Mouse (Mus musculus): ENCODE data around the gene Sugt1.

Gene Sugt1

GRCm38 (mm10) chr14:79608286-79608685, 20.8 kb downstream of the Sugt1 start:
- DNase-seq: no peak

DNA sequence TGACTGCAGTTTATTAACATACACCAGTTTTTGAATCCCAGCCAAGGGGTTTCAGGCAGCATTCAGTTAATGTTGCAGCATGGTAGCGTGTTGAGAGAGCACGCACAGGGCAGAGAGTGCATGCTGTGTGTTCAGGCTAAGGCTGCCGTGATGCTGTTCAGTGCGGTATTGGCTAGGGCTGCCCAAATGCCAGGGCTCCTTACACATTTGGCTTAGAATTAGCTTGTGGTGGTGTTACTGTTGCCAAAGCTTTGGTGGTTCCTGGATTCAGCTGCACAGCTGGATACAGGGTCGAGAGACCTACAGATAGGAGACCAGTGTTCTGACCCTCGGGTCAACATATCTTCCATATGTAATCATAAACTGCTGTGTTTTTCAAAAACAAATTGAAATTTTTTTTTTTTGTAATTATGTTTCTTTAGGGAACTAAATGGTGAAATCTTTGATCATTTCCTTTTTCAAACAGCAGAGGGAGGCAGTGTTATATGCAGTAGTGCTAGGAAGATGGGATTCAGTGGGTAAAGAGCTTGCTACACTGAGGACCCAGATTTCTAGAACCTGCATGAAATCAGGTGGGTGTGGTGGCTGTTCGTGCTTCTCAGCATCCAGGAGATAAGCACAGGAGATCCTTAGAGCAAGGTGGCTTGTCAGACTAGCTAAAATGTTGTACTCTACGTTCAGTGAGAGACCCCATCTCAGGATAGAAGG, 29.8 kb downstream of the Sugt1 start:
- DNase-seq: no peak

DNA sequence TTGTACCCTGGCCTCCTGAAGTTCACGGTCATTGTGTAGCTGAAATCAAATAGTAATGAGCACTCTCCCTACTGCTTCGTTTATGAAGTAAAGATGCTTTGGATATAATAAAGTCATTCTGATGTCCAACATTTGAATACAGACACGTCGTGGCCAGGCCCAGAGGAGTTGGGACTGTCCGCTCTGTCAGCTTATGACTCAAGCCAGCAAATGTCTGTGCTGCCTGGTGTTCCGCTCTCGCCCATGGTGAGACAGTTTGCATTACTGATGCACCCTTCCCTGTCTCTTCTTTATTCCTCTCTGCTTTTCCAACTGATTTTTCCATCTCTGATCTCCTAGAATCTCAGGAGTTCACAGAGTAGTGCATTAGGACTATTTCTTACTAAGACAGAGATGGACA, 32.3 kb downstream of the Sugt1 start:
- DNase-seq: no peak

GRCm38 (mm10) chr14:79621143-79621542, 33.7 kb downstream of the Sugt1 start:
- DNase-seq: no peak

DNA sequence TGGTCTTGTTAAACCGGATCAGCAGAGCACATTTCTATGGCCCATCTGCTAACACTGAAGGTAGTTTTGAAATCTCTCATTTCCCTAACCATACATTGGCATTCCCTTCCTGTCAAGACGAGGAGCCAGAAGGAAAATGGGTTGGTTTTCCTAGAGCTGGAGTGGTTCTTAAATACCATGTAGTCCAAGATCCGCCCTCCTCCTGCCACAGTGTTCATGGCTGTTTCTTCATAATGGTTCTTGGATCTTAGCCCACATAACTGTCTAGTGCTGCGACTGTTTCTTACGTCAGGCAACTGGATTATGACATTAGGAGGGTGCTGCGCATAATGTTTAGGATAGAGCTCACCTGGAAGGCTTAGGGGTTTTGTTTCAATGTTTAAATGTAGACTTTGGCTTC, 44.8 kb downstream of the Sugt1 start:
- no peak for DNase-seq

GRCm38 (mm10) chr14:79633196-79633595, 45.7 kb downstream of the Sugt1 start:
- DNase-seq: no peak

GRCm38 (mm10) chr14:79636814-79637213, 49.3 kb downstream of the Sugt1 start:
- DNase-seq: no peak

DNA sequence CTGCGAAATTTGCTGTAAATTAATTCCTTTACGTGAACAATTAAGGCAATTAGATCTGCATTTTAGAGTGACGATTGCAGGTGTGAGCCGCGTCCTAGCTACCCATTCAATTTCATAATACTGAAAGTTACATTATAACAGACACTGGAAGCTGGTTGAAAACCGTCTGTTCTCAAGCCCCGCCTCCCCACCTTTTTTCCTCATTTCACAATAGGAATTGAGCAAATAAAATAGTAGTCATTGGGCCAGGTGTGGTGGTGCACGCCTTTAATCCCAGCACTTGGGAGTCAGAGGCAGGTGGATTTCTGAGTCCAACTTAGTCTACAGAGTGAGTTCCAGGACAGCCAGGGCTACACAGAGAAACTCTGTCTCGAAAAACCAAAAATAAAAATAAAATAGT, 54.6 kb downstream of the Sugt1 start:
- DNase-seq: no peak

GRCm38 (mm10) chr14:79645378-79645777, 57.9 kb downstream of the Sugt1 start:
- no peak for DNase-seq

GRCm38 (mm10) chr14:79649680-79650079, 62.2 kb downstream of the Sugt1 start:
- no peak for DNase-seq

- no peak for DNase-seq
These were observed 65.2 kb downstream of the Sugt1 start for GRCm38 (mm10) chr14:79652654-79653053.

- peak; percentile 7 for DNase-seq
These were observed 70.8 kb downstream of the Sugt1 start for GRCm38 (mm10) chr14:79658286-79658685.

- no peak for DNase-seq
These were observed 71.4 kb downstream of the Sugt1 start for GRCm38 (mm10) chr14:79658748-79659508.

GRCm38 (mm10) chr14:79660467-79660866, 73.0 kb downstream of the Sugt1 start:
- DNase-seq: no peak

- DNase-seq: peak; percentile 20
These were observed 73.8 kb downstream of the Sugt1 start for GRCm38 (mm10) chr14:79661005-79661917.

DNA sequence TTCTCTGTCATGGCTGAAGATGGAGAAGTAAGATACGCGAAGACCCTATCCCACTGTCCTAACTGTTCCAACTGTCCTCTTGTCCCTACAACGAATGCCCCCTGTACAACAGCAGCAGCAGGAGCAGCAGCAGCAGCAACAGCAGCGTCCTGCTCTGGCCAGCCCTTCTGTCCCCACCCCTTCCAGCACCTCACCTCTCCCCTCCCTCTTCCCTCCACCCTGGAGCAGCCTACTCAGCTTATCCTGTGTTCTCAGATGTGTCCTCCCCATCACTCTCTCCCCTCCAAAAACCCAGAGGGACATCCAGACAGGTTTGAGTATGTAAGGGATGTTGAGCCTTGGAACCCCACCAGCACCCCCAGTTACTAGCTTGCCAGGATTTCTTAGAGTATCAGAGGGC, 74.5 kb downstream of the Sugt1 start, which contains the start of gene Cnmd:
Cnmd (minus strand) TSS at position 170 of the 400 bp plus-strand sequence.
- no peak for DNase-seq

DNA sequence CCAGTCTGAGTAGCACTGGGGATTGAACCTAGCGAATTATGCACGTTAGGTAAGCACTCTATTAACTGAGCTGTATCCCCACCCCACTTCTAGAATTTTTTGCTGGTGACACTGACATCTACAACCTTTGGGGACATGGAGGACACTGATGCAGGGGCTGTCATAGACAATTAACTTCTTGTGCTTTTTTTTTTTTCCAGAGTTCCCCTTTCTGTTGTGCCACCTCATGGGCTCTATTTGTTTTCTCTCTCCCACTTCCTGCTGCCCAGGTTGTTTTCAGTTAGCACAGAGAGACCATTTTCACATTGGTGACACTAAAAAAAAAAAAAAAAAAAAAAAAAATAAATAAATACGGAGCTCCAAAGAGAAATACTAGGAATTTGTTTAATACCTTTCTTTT, 83.5 kb downstream of the Sugt1 start:
- DNase-seq: no peak

DNA sequence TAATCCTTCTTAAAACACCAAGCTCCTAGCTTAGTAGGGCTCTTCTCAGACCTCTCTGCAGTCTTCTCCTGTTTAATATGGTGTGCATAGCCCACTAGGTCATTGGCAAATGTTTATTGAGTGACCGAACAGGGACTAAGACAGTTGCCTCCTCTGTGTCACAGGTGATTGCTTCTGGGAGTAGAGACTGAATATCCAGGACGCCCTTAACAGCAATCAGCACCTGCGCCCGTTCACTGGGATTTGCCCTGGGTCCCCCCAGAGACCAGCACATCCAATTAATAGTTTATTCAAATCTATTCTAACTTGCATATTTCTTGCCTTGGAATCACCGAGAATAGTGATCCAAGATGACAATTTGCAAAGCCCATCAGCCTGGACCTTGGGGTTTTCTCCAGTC, 85.1 kb downstream of the Sugt1 start:
- no peak for DNase-seq

DNA sequence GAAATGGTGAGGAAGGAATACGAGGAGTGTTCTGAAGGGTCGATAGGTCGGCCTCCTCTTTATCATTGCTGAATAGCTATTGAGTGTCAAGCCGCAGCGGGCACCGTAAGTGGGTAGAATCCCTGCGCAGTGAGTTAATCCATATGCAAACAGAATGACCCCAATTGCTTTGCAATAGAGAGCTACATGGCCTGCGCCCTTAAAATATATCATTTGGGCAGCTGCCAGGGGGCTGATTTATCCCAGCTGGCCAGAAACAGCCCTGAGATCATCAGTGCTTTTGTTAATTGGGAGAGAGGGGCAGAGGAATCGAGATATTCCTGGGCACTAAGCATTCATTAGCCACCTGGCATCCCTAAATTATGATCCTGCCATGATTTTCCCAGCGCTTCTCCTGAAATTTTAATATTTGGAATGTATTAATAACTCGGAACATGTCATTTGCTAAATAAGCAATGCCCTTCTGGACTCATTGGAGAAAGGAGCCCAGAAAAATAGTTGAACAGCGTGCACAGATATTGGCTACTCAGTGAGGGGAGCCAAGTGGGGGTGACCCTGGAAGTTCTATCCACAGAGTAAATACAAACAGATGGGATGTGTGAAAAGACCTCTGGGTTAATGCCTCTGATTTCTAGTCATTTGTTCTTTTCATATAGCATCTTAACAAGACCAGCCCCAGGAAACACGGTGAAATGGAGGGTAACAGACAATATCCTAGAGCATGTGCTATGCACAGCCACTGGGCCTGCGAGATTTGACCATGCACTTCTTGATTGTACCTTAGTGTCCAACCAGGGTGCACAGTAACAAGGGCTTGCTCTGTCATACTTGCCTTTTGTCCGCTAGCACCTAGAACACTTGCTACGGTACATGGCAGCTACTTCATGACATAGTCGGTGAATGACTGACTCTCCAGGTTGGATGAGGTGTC, 85.9 kb downstream of the Sugt1 start:
- DNase-seq: no peak

DNA sequence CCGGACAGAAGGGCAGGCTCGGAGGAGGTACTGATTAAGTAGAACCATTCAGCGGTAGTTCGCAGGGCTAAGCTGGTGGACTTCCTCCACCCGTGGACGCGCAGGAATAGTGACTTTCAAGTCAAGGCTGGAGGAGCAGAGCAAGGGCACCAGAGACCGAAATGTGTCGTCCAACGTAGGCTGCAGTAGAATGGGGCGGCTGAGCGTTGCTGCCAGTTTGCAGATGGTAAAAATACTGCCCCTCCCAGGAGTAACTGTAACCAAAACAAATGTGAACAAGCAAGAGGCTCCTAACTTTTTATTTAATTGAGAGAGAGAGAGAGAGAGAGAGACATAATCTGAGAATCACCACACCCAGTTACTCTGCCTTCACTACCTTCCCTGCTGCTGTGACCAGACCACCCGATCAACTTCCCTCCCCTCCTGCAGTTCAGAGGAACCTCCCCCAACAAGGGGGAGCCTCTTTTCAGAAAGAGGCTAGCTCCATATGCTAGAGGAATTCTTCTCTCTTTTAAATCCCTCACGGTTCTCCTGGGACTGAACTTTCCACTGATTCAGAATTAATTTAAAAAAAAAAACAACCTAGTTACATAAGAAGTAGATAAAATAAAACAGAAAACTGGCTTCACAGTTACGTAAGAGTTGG, 89.7 kb downstream of the Sugt1 start:
- no peak for DNase-seq

DNA sequence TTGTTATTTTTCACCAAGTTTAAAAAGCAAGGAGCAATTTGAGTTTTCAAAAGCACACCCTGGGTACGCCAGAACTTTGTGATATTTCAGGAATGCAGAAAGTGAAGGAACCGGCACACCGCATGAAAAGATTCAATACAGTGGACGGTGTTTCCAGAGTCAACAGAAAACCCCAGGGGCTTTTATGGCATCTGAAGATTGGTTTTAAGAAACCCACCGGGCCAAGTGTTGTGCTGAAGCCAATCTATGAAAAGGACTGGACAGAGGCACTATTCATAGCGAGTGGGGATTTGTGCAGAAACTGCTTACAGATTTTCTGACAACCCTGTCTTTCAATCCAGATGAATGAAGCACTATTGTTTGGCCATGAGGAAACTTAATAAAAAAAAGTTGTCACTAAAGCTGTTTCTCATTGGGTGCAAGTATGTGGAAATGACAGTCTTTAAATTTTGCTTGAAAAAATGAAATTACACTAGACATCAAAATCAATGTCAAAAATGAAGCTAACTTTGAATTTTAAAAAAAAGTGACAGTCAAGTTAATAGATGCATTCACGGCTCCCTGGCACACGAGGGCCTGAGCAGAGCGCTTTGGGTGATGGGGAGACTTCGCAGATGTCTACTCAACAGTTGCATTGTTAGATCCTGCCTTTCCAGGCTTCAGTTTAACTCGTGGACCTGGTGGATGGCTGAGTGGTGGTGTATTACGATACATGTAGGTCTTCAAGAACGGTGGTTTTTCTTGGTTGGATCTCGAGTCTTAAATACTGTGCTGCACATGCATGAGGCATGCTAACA, 90.6 kb downstream of the Sugt1 start:
- no peak for DNase-seq

Data from cerebellum, adult 11 months (tissue).